Mouse (Mus musculus): Measurements from ENCODE around the gene Tnip3. TPM values are rescaled to one million over a fixed set of nuclear protein-coding genes. Genes with fewer than 3 reads are reported as not detected.

The Tnip3 gene
- polyA plus RNA-seq, 1 experiment from 2014 or later = not detected

GRCm38 (mm10) chr6:65672131-65673031 lies 147.3 kb downstream of the Tnip3 start:
- peak overlapping the region; percentile 3 for H3K27ac ChIP-seq (ENCODE audit: low read depth, low read length)
- under 1% methylated on average over 57 of the region's 57 CpGs for WGBS

More at GRCm38 (mm10) chr6:65672131-65673031, 147.3 kb downstream of the Tnip3 start:
- Histone ChIP-seq H3K4me1 (ENCODE audit: control insufficient read depth, insufficient read depth, low read length) (0 out of 2 replicates have a peak, but pooled peaks cover 2% of the 10 kb centered on the region), H3K9me3 (ENCODE audit: control insufficient read depth, low read length) (no peaks in the 10 kb centered on the region), H3K36me3 (ENCODE audit: control insufficient read depth, insufficient read depth, low read length) (no peaks in the 10 kb centered on the region), H3K9ac (ENCODE audit: low read length) (peak overlapping the region; percentile 72), H3K27me3 (ENCODE audit: control insufficient read depth, insufficient read depth, low read length) (no peaks in the 10 kb centered on the region), H3K4me3 (ENCODE audit: low read depth, low read length) (peak overlapping the region; percentile 55), H3K4me2 (ENCODE audit: low read depth) (peak overlapping the region; percentile 74)
- DNase-seq (ENCODE audit: low spot score) (peak; percentile 69), ATAC-seq (ENCODE audit: insufficient read depth, low FRiP score, low TSS enrichment) (peak; percentile 11; the same call in 1 of the 2 replicates)

Other genes starting within 250 kb of the Tnip3 start
- gene C130060K24Rik, start 144.2 kb upstream of the Tnip3 start, polyA plus RNA-seq (2014; fragmentation: Nextera tagmentation; extraction: Ambion mirVana) = 0.73 and 1.2 TPM in 2 replicates
- gene Ndnf, start 146.3 kb downstream of the Tnip3 start, polyA plus RNA-seq (2014; fragmentation: Nextera tagmentation; extraction: Ambion mirVana) = 28.6 and 30.1 TPM in 2 replicates